Mouse (Mus musculus) embryonic facial prominence, embryonic 15.5 days (tissue): ENCODE results near the gene Tubb5. TPM values are rescaled to one million over a fixed set of nuclear protein-coding genes. Genes with fewer than 3 reads are reported as not detected.

ENCODE experiments used
- ATAC-seq: fragments of 200-750 bp; cut with Nextera tagmentation; 2 replicates; pipeline ENCODE4 v1.8.0; 2017; ENCODE audit warnings: low read depth, moderate TSS enrichment; ENCODE audit not compliant: insufficient number of reproducible peaks, low FRiP score, low TSS enrichment
- H3K27ac ChIP-seq: fragments of 300-500 bp; sonication (generic); replicated peaks from 2 replicates; pipeline ENCODE4 v1.5.1; 2015; ENCODE audit warnings: mild to moderate bottlenecking, inconsistent platforms
- H3K27me3 ChIP-seq: fragments of 300-500 bp; sonication (generic); 2 replicates; pipeline ENCODE4 v1.6.1; 2015; ENCODE audit warnings: inconsistent platforms
- H3K36me3 ChIP-seq: fragments of 300-500 bp; sonication (generic); 2 replicates; pipeline ENCODE4 v1.6.1; 2015; ENCODE audit warnings: mild to moderate bottlenecking, inconsistent platforms
- H3K4me1 ChIP-seq: fragments of 300-500 bp; sonication (generic); 2 replicates; pipeline ENCODE4 v1.6.1; 2015; ENCODE audit warnings: inconsistent platforms
- H3K4me2 ChIP-seq: fragments of 300-500 bp; sonication (generic); replicated peaks from 2 replicates; pipeline ENCODE4 v1.6.1; 2015; ENCODE audit warnings: mild to moderate bottlenecking, inconsistent platforms
- H3K4me3 ChIP-seq: fragments of 300-500 bp; sonication (generic); replicated peaks from 2 replicates; pipeline ENCODE4 v1.5.1; 2015; ENCODE audit warnings: mild to moderate bottlenecking, inconsistent platforms
- H3K9ac ChIP-seq: fragments of 300-500 bp; sonication (generic); 2 replicates; pipeline ENCODE4 v1.6.1; 2015; ENCODE audit warnings: inconsistent platforms
- H3K9me3 ChIP-seq: fragments of 300-500 bp; sonication (generic); replicated peaks from 2 replicates; pipeline ENCODE4 v1.6.1; 2016; ENCODE audit warnings: inconsistent platforms
- WGBS: fragments of 180-500 bp; shearing (Covaris S2); methylation state at CpG from one replicate; pipeline ENCODE4 v1.1.7; 2015; 5-methylcytosine and 5-hydroxymethylcytosine counted together
- polyA plus RNA-seq: library from polyadenylated mRNA; unstranded; fragments of >200 nt; fragmentation: Nextera tagmentation; extraction: Ambion mirVana; gene quantifications from 2 replicates; pipeline ENCODE4 v1.2.1, GENCODE M21; 2015

The Tubb5 gene
- polyA plus RNA-seq, 1 experiment from 2014 or later, result 823 TPM

DNA sequence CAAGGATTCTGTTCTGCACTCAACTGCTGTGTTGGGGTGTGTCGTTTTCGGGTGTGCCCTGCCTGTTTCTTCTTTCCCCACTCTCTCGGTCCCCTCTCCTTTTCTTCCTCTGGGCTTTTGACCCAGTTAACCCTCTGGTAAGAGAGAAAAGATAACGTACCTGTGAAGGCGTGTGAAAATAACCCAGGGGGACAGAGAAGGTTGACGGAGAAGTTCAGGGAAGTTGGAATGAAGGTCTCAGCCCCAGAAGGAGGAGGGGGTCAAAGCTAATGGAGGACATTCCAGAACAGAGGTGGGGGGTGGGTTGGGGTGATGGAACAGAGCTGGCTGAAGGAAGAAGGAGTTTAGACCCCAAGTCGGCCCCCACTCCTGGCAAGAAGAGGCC, 30.8 kb upstream of the Tubb5 start:
- Histone ChIP-seq H3K4me2 (peak overlapping the region; percentile 77), H3K9ac (peak overlapping the region; percentile 69), H3K36me3 (peaks cover 16% of the 10 kb centered on the region), H3K27me3 (no peaks in the 10 kb centered on the region), H3K4me3 (peak overlapping the region; percentile 72), H3K9me3 (no peaks in the 10 kb centered on the region), H3K4me1 (peaks cover 72% of the 10 kb centered on the region), H3K27ac (peak overlapping the region; percentile 99)
- ATAC-seq, result no peak
- WGBS, result under 1% methylated on average over 7 of the region's 7 CpGs

DNA sequence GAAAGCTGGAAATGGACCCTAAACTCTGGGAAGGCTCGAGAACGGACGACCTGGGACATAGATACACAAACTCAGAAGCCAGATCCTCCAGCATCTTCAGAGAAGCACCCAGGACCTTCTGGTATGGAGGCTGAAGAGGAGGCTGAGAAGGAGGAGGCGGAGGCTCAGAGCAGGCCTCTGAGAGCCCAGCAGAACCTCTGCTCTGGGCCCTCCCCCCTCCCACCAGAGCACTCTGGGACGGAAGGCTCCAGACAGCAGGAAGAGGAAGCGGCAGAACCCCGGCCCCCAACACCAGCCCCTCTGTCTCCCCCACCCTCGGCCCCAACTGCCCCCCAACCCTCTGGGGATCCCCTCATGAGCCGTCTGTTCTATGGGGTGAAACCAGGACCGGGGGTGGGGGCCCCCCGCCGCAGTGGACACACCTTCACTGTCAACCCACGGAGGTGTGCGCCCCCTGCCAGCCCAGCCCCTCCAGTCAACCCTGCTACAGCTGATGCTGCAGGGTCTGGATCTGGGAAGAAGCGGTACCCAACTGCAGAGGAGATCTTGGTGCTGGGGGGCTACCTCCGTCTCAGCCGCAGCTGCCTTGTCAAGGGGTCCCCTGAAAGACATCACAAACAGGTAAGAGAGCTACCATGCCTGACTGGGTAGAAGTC, 30.2 kb upstream of the Tubb5 start:
- no peak for ATAC-seq
- H3K4me2 ChIP-seq, result peak overlapping the region; percentile 77
- H3K4me3 ChIP-seq, result peak overlapping the region; percentile 72
- peak overlapping the region; percentile 99; the same call in 1 of the 2 replicates for H3K27ac ChIP-seq
- H3K9ac ChIP-seq, result peak overlapping the region; percentile 69
- no peaks in the 10 kb centered on the region for H3K27me3 ChIP-seq
- H3K4me1 ChIP-seq, result peaks cover 69% of the 10 kb centered on the region
- peaks cover 10% of the 10 kb centered on the region; the same call in 1 of the 2 replicates for H3K36me3 ChIP-seq
- 13% methylated on average over 16 of the region's 17 CpGs for WGBS
- no peaks in the 10 kb centered on the region for H3K9me3 ChIP-seq

DNA sequence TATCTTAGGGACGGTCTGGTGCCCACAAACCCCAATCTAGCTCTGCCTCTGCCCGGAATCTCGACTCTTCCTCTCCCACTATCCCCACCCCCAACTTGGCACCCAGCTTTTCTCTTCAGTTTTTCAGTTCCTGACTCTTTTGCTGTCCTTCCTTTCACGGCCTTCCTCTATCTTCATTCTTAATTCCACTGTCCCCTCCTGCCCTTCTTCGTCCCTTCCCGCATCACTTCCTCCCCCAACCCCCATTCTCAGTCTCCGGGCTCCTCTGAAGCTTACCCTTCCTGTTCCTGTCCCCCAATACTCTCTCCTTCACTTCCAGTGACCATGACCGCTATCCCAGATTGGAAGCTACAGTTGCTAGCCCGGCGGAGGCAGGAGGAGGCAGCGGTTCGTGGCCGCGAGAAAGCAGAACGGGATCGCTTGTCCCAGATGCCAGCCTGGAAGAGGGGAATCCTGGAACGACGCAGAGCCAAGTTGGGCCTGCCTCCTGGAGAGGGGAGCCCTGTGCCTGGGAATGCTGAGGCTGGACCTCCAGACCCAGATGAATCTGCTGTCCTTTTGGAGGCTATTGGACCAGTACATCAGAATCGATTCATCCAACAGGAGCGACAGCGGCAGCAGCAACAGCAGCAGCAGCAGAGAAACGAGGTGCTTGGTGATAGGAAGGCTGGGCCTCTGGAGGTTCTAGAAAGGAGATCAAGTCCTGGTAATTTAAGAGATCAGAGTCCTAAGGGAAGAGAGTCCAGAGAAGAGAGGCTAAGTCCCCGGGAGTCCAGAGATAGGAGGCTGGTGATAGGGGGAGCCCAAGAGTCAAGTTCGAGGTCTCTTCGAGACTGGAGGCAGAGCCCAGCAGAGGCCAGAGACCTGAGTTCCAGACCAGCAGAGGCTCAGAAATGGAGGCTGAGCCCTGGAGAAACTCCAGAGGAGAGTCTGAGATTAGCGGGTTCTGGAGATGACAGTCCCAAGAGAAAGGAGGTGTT, 29.1 kb upstream of the Tubb5 start:
- Histone ChIP-seq H3K27ac (peak overlapping the region; percentile 99), H3K4me1 (peaks cover 64% of the 10 kb centered on the region), H3K9ac (peak overlapping the region; percentile 69), H3K36me3 (peaks cover 6% of the 10 kb centered on the region; the same call in 1 of the 2 replicates), H3K9me3 (no peaks in the 10 kb centered on the region), H3K4me3 (peak overlapping the region; percentile 72), H3K27me3 (no peaks in the 10 kb centered on the region), H3K4me2 (peak overlapping the region; percentile 77)
- 9% methylated on average over 26 of the region's 26 CpGs for WGBS
- no peak for ATAC-seq

DNA sequence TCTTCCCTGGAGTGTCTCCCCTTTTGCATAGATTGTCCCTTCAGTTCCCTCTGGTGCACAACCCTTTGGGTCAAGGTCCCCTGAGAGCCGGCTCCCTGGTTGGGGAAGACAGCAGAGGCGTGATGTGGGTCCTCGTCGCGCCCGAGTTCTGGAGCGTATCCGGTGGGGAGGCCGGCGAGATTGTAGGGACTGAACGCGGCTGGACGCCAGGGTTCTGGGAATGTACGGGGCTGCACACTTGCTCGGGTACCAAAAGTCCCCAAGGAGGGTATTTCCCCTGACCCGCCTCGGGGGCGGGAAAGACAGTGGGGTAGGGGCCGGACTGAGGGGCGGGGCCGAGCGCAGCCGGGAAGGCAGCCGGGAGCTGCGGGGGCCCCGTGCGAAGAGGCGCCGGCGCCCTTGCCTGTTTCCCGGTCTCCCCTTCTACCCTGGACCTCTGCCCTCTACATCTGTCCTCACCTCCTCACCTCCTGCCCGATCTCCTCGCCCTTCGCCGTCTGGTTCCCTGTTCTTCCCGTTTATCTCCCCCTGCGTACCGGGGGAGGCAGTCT, 28.2 kb upstream of the Tubb5 start:
- H3K4me2 ChIP-seq, result peak overlapping the region; percentile 77
- H3K4me3 ChIP-seq, result peak overlapping the region; percentile 72
- peak; percentile 65 for ATAC-seq
- H3K9ac ChIP-seq, result peak overlapping the region; percentile 69
- under 1% methylated on average over 37 of the region's 38 CpGs for WGBS
- no peaks in the 10 kb centered on the region for H3K27me3 ChIP-seq
- peak overlapping the region; percentile 99 for H3K27ac ChIP-seq
- H3K4me1 ChIP-seq, result peaks cover 68% of the 10 kb centered on the region
- peaks cover 5% of the 10 kb centered on the region; the same call in 1 of the 2 replicates for H3K36me3 ChIP-seq
- no peaks in the 10 kb centered on the region for H3K9me3 ChIP-seq

DNA sequence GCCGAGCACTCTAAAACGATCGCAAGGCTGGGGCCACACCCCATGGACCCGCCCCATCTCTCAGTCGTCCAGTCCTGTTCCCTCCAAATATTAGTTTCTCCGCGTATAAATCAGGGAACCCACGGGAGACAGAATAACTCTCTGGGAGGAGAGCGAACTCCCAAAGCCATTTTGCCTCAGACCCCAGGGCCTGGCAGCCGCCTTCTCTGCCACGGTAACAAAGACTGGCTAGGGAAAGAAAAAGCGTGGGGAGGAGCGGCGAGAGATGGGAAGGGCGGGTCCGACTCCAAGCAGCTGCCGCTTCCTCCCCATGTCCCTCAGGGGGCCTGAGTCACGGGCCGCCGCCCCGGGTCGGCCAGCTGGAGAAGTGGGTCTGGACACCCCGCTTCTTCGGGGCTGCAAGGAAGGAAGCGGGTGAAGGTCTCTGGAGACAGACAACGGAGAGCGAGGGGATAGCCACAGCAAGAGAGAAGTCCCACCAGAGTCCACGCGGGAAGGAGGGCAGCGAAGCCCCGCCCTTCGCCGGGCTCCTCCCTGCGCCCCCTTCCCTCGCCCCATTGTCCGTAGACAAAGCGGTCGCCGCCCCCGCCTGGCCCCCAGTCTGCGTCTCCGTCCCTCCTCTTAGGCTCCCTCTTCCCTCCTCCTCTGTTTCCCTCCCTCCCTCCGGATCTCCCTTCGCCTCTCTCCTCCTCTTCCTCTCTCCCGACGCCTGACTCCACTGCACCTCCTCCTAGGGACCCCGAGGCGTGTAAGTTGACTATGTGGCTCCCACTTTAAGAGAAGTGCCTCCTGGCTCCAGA, 27.6 kb upstream of the Tubb5 start, which contains the start of gene Ppp1r18:
Gene Ppp1r18, plus strand, starts transcription at position 113 of the 800 bp plus-strand sequence.
- WGBS, result under 1% methylated on average over 39 of the region's 48 CpGs
- Histone ChIP-seq H3K27me3 (no peaks in the 10 kb centered on the region), H3K27ac (peak within 1 kb of the TSS; percentile 99), H3K4me2 (peak within 1 kb of the TSS; percentile 77), H3K36me3 (no peaks in the 10 kb centered on the region), H3K9me3 (no peaks in the 10 kb centered on the region), H3K4me1 (peaks cover 68% of the 10 kb centered on the region), H3K4me3 (peak within 1 kb of the TSS; percentile 72), H3K9ac (peak within 1 kb of the TSS; percentile 69)
- ATAC-seq, result peak; percentile 83

DNA sequence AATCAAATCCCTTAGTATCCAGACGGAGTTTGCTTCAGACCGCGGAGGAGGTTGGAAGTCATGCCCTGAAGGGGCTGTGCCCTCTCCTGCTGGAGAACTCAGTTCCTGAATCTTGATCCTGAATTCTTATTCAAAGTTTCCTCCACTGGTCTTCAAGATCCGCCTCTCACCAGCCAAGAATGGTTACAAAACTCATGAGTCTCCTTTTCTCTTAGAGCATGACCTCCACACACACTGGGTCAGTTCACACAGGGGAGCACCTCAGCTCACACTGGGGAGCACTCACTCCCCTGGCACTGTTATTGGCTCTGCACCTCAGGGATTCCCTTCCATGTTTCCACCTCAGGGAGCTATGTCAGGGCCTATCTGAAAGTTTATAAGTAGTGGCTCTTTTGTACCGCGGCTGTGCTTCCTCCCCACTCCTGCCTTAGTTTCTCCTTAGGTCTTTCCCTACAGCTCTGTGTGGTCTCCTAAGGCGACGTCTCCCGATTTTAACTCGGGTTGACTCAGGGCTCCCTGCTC, 26.8 kb upstream of the Tubb5 start:
- H3K36me3 ChIP-seq, result no peaks in the 10 kb centered on the region
- H3K27ac ChIP-seq, result peak overlapping the region; percentile 99
- 24% methylated on average over 10 of the region's 10 CpGs for WGBS
- H3K9ac ChIP-seq, result peak overlapping the region; percentile 69
- peak overlapping the region; percentile 77 for H3K4me2 ChIP-seq
- no peaks in the 10 kb centered on the region for H3K27me3 ChIP-seq
- no peaks in the 10 kb centered on the region for H3K9me3 ChIP-seq
- ATAC-seq, result no peak
- peak overlapping the region; percentile 72 for H3K4me3 ChIP-seq
- peaks cover 63% of the 10 kb centered on the region for H3K4me1 ChIP-seq

DNA sequence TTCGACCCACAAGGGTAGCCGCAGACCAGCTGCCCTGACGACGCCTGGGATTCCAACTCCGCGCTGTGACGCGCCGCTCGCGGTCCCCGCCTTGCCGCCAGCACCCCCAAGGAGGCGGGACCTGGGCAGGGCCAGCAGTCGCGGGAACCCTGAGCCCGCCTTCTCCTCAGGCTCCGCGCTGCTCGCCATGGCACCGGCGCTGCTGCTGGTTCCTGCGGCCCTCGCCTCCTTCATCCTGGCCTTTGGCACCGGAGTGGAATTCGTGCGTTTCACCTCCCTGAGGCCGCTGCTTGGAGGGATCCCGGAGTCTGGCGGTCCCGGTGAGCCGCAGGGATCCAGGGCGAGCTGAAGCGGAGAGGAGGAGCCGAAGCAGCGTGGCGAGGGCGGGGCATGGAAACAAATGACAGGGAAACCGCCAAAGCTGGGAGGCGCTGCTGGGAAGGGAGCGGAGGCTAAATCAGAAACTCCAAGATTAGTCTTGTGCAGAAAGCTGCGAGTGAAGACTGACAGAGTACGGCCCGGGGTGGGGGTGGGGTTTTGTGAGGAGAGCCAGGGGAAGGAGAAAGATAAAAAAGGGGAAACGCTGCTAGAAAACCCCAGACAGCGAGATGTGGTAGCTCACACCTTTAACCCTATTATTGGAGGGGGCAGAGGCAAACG, 23.2 kb upstream of the Tubb5 start, which contains the start of gene Nrm:
Gene Nrm, plus strand, starts transcription at position 121 of the 660 bp plus-strand sequence.
- peaks cover 31% of the 10 kb centered on the region for H3K4me1 ChIP-seq
- H3K36me3 ChIP-seq, result peaks cover 16% of the 10 kb centered on the region
- H3K9ac ChIP-seq, result peak within 1 kb of the TSS; percentile 79
- ATAC-seq, result peak; percentile 89
- peak within 1 kb of the TSS; percentile 92 for H3K4me3 ChIP-seq
- under 1% methylated on average over 47 of the region's 47 CpGs for WGBS
- H3K27ac ChIP-seq, result peak within 1 kb of the TSS; percentile 97
- no peaks in the 10 kb centered on the region for H3K27me3 ChIP-seq
- H3K9me3 ChIP-seq, result no peaks in the 10 kb centered on the region
- H3K4me2 ChIP-seq, result peak within 1 kb of the TSS; percentile 67

DNA sequence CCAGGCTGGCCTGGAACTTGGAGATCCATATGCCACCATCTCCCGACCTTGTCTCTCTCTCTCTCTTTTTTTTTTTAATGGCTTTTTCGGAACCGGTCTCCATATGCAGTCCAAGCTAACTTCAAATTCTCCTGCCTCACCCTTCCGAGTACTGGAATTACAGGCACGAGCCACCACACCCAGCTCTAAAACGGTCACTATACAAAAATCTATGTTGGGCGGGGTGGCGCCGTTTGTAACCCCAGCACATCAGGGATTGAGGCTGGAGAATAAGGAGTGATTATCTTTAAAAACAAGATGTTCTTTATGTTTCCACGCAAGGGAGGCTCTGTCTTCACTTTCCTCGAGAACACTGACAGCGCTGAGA, 22.7 kb upstream of the Tubb5 start:
- Histone ChIP-seq H3K9ac (peak overlapping the region; percentile 79), H3K9me3 (no peaks in the 10 kb centered on the region), H3K27me3 (no peaks in the 10 kb centered on the region), H3K4me2 (peak overlapping the region; percentile 67), H3K4me1 (peaks cover 31% of the 10 kb centered on the region), H3K4me3 (peak overlapping the region; percentile 92), H3K36me3 (peaks cover 16% of the 10 kb centered on the region), H3K27ac (peak overlapping the region; percentile 97)
- 2% methylated on average over 12 of the region's 12 CpGs for WGBS
- ATAC-seq, result no peak

DNA sequence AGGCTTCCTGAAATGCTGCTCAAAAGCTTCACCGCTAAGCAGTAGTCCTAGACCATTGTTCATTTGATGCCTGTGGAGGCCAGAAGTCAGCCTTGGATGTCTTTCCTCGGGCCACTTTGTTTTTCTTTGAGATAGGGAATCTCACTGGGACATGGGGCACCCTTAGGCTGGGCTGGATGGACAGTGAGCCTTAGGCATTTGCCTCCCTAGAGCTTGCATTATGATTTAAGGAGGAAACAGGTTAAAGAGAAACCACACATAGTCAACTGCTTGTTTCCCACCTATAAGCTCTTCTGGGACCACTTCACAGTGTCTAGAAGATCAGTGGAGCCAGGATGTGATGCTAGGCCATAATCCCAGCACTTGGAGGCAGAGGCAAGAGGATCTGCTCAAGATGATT, 21.7 kb upstream of the Tubb5 start:
- ATAC-seq, result no peak
- Histone ChIP-seq H3K9ac (no peak overlapping the region), H3K4me1 (peaks cover 26% of the 10 kb centered on the region), H3K4me3 (no peak overlapping the region), H3K27ac (no peak overlapping the region), H3K27me3 (no peaks in the 10 kb centered on the region), H3K4me2 (no peak overlapping the region), H3K9me3 (no peaks in the 10 kb centered on the region), H3K36me3 (peaks cover 19% of the 10 kb centered on the region)
- 67% methylated on average over 2 of the region's 2 CpGs for WGBS

DNA sequence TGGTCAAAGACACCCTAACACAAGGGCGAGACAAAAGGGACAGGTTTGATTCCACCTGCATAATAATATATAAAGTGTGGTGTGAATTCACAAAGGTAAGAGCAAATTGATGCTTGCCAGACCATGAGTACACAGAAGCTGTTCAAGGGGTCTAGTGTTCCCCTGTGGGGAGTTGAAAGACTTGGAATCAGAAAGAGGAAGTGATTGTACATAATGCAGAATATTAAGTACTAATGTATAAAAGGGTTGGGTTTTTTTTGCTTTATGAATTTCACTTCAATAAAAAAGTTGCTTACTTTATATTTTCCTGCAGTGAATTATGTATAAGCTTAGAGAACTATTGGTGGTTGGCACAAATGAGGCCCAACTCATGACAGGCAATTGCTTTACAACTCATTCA, 21.3 kb upstream of the Tubb5 start:
- Histone ChIP-seq H3K4me2 (no peak overlapping the region), H3K4me1 (peaks cover 22% of the 10 kb centered on the region), H3K9me3 (no peaks in the 10 kb centered on the region), H3K9ac (no peak overlapping the region), H3K36me3 (peaks cover 23% of the 10 kb centered on the region), H3K27ac (no peak overlapping the region), H3K4me3 (no peak overlapping the region), H3K27me3 (no peaks in the 10 kb centered on the region)
- no peak for ATAC-seq
- WGBS, result 95% methylated on average over 1 of the region's 1 CpGs
